Mouse (Mus musculus): ENCODE measurements around the gene Dnajb3. TPM values are rescaled to one million over a fixed set of nuclear protein-coding genes. Genes with fewer than 3 reads are reported as not detected.

The Dnajb3 gene
- not detected for polyA plus RNA-seq (2012; fragmentation: generic; extraction: Trizol)

- TF ChIP-seq POLR2AphosphoS2 (IDR thresholded peaks at IDR 0.05; ENCODE audit: insufficient read length, low read depth) (no peak), USF1 (IDR thresholded peaks at IDR 0.05; ENCODE audit: low read depth) (no peak), MAX (IDR thresholded peaks at IDR 0.05; ENCODE audit: low read depth) (no peak), E2F4 (IDR thresholded peaks at IDR 0.05; ENCODE audit: insufficient read depth) (no peak), CEBPB (IDR thresholded peaks at IDR 0.05; ENCODE audit: insufficient read depth, poor library complexity, severe bottlenecking) (no peak), MYOG (IDR thresholded peaks at IDR 0.05; ENCODE audit: control insufficient read depth in 1 of 3, insufficient read depth in 1 of 3, insufficient read length in 2 of 3, low read depth in 2 of 3) (no peak), POLR2A (IDR thresholded peaks at IDR 0.05; ENCODE audit: insufficient read length, low read depth) (no peak)
Observed at GRCm38 (mm10) chr1:88205294-88205922, at the start of gene Dnajb3. Dnajb3 (minus strand) TSS chr1:88205782.

GRCm38 (mm10) chr1:88254793-88255465 is 49.3 kb upstream of the Dnajb3 start:
- H3ac ChIP-seq (ENCODE audit: control insufficient read depth, insufficient read length), result no peak overlapping the region
- H3K79me2 ChIP-seq (ENCODE audit: control insufficient read depth, insufficient read depth), result no peaks in the 10 kb centered on the region
- H3K4me2 ChIP-seq (ENCODE audit: low read depth), result peak overlapping the region; percentile 0
- peaks cover 5% of the 10 kb centered on the region for H3K27me3 ChIP-seq (ENCODE audit: control insufficient read depth, insufficient read depth, insufficient read length)
- H3K4me3 ChIP-seq, result no peak overlapping the region
- no peak for TF ChIP-seq MYOG (IDR thresholded peaks at IDR 0.05; ENCODE audit: control insufficient read depth in 1 of 3, insufficient read depth in 1 of 3, insufficient read length in 2 of 3, low read depth in 2 of 3)
- peak; percentile 63 for TF ChIP-seq TCF12 (IDR thresholded peaks at IDR 0.05; ENCODE audit: insufficient read depth, poor library complexity, severe bottlenecking)
- no peaks in the 10 kb centered on the region for H3K36me3 ChIP-seq (ENCODE audit: control insufficient read depth, insufficient read depth)

More at GRCm38 (mm10) chr1:88205294-88205922, at the start of gene Dnajb3:
- Histone ChIP-seq H3K27me3 (ENCODE audit: control insufficient read depth, insufficient read depth, insufficient read length) (peaks cover 11% of the 10 kb centered on the region), H3K79me2 (ENCODE audit: control insufficient read depth, insufficient read depth) (no peaks in the 10 kb centered on the region), H3K4me3 (no peak within 1 kb of the TSS), H3K36me3 (ENCODE audit: control insufficient read depth, insufficient read depth) (no peaks in the 10 kb centered on the region), H3K4me2 (ENCODE audit: low read depth) (no peak within 1 kb of the TSS), H3ac (ENCODE audit: control insufficient read depth, insufficient read length) (no peak within 1 kb of the TSS)

GRCm38 (mm10) chr1:88253540-88253939 is 48.0 kb upstream of the Dnajb3 start:
- TF ChIP-seq MAX (IDR thresholded peaks at IDR 0.05; ENCODE audit: low read depth), result no peak
- no peak for TF ChIP-seq POLR2A (IDR thresholded peaks at IDR 0.05; ENCODE audit: insufficient read length, low read depth)
- TF ChIP-seq CEBPB (IDR thresholded peaks at IDR 0.05; ENCODE audit: insufficient read depth, poor library complexity, severe bottlenecking), result no peak
- TF ChIP-seq REST (IDR thresholded peaks at IDR 0.05; ENCODE audit: insufficient read depth, insufficient read length), result no peak
- no peak for TF ChIP-seq MYOD1 (IDR thresholded peaks at IDR 0.05; ENCODE audit: control insufficient read depth in 1 of 3, insufficient read length in 2 of 3, low read depth in 2 of 3)
- no peak for TF ChIP-seq TCF12 (IDR thresholded peaks at IDR 0.05; ENCODE audit: insufficient read depth, poor library complexity, severe bottlenecking)
- TF ChIP-seq MYOG (IDR thresholded peaks at IDR 0.05; ENCODE audit: control insufficient read depth in 1 of 3, insufficient read depth in 1 of 3, insufficient read length in 2 of 3, low read depth in 2 of 3), result no peak
- no peak for TF ChIP-seq SRF (IDR thresholded peaks at IDR 0.05; ENCODE audit: control insufficient read depth, insufficient read length, low read depth)
- TF ChIP-seq E2F4 (IDR thresholded peaks at IDR 0.05; ENCODE audit: insufficient read depth), result no peak
- no peak for TF ChIP-seq USF1 (IDR thresholded peaks at IDR 0.05; ENCODE audit: low read depth)
- TF ChIP-seq TCF3 (IDR thresholded peaks at IDR 0.05; ENCODE audit: insufficient read length, low read depth), result no peak
- TF ChIP-seq POLR2AphosphoS2 (IDR thresholded peaks at IDR 0.05; ENCODE audit: insufficient read length, low read depth), result no peak
- Histone ChIP-seq H3K36me3 (ENCODE audit: control insufficient read depth, insufficient read depth) (no peaks in the 10 kb centered on the region), H3K27me3 (ENCODE audit: control insufficient read depth, insufficient read depth, insufficient read length) (peaks cover 8% of the 10 kb centered on the region), H3K4me3 (no peak overlapping the region), H3K4me2 (ENCODE audit: low read depth) (no peak overlapping the region), H3K79me2 (ENCODE audit: control insufficient read depth, insufficient read depth) (no peaks in the 10 kb centered on the region), H3ac (ENCODE audit: control insufficient read depth, insufficient read length) (no peak overlapping the region)

GRCm38 (mm10) chr1:88253106-88253505 is 47.5 kb upstream of the Dnajb3 start:
- no peak for TF ChIP-seq MYOG (IDR thresholded peaks at IDR 0.05; ENCODE audit: control insufficient read depth in 1 of 3, insufficient read depth in 1 of 3, insufficient read length in 2 of 3, low read depth in 2 of 3)
- no peak for TF ChIP-seq USF1 (IDR thresholded peaks at IDR 0.05; ENCODE audit: low read depth)
- TF ChIP-seq MAX (IDR thresholded peaks at IDR 0.05; ENCODE audit: low read depth), result no peak
- no peak for TF ChIP-seq E2F4 (IDR thresholded peaks at IDR 0.05; ENCODE audit: insufficient read depth)
- TF ChIP-seq CEBPB (IDR thresholded peaks at IDR 0.05; ENCODE audit: insufficient read depth, poor library complexity, severe bottlenecking), result no peak
- no peak for TF ChIP-seq TCF12 (IDR thresholded peaks at IDR 0.05; ENCODE audit: insufficient read depth, poor library complexity, severe bottlenecking)
- TF ChIP-seq TCF3 (IDR thresholded peaks at IDR 0.05; ENCODE audit: insufficient read length, low read depth), result no peak
- no peak for TF ChIP-seq REST (IDR thresholded peaks at IDR 0.05; ENCODE audit: insufficient read depth, insufficient read length)
- TF ChIP-seq SRF (IDR thresholded peaks at IDR 0.05; ENCODE audit: control insufficient read depth, insufficient read length, low read depth), result no peak
- TF ChIP-seq POLR2A (IDR thresholded peaks at IDR 0.05; ENCODE audit: insufficient read length, low read depth), result no peak
- no peak for TF ChIP-seq MYOD1 (IDR thresholded peaks at IDR 0.05; ENCODE audit: control insufficient read depth in 1 of 3, insufficient read length in 2 of 3, low read depth in 2 of 3)
- TF ChIP-seq POLR2AphosphoS2 (IDR thresholded peaks at IDR 0.05; ENCODE audit: insufficient read length, low read depth), result no peak
- Histone ChIP-seq H3K4me2 (ENCODE audit: low read depth) (no peak overlapping the region), H3ac (ENCODE audit: control insufficient read depth, insufficient read length) (no peak overlapping the region), H3K4me3 (no peak overlapping the region), H3K36me3 (ENCODE audit: control insufficient read depth, insufficient read depth) (no peaks in the 10 kb centered on the region), H3K27me3 (ENCODE audit: control insufficient read depth, insufficient read depth, insufficient read length) (peaks cover 8% of the 10 kb centered on the region), H3K79me2 (ENCODE audit: control insufficient read depth, insufficient read depth) (no peaks in the 10 kb centered on the region)
